Mouse (Mus musculus) kidney, adult 8-10 months (tissue): ENCODE measurements at regions not wholly inside any gene's neighbourhood (a gene's known extent, or its start where the extent isn't known, plus 50 kb on each side); places are given as distances from the start of the nearest gene placed in this dataset.
"Not testable (repeated sequence)": the region's sequence is repeated elsewhere in the genome, so short reads cannot be mapped to it uniquely, and the experiment has no call there.

Experiments used
- DNase-seq, 2 experiments: peaks; one replicate each; pipeline ENCODE4 v3.0.0; 2022

DNA sequence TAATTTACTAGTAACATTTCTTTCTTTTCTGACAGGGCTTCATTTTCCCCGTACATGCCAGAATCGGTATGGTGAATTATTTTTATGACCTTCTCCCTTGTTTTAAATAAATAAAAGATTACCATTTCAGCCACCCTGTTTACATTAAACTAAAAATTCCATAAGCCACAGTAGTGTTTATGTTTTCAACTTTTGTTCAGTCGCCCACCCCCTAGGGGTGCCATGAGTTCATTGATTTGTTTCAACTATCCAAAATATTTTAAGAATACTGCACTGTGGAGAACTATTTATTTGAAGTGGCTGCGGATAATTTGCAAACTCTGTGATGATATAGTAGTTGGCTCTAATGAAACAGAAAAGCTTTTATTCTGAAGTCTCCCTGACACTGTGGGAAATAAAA lies 132.9 kb downstream of the Tfec start:
- DNase-seq, result no peak

DNA sequence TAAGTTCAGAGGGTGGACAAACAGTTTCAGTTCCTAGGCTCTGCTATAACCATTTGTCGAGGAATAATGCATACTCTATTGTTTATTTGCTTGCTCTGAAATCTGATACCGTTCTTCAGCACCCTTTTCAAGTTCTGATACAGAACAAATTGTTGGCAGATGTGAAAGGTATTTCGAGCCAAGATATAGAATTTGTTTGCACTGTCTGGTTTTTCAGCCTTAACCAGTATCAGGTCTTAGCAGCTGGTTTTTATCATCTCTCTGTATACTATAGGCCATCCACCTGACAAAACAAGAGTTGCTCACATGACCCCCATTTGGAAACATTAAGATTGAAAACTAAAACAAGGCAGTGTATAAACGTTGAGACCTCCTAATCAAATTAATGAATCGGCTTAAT lies 133.5 kb downstream of the Tfec start:
- no peak for DNase-seq

DNA sequence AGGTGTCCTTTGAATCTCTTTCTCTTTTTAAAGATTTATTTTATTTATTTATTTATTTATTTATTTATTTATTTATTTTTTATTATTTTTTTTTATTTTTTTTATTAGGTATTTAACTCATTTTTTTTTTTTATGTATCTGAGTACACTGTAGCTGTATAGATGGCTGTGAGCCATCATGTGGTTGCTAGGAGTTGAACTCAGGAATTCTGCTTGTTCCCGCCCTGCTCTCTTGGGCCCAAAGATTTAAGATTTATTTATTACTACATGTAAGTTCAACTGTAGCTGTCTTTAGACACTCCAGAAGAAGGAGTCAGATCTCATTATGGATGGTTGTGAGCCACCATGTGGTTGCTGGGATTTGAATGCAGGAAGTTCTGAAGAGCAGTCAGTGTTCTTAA lies 143.2 kb downstream of the Tfec start:
- DNase-seq, result not testable (repeated sequence)

DNA sequence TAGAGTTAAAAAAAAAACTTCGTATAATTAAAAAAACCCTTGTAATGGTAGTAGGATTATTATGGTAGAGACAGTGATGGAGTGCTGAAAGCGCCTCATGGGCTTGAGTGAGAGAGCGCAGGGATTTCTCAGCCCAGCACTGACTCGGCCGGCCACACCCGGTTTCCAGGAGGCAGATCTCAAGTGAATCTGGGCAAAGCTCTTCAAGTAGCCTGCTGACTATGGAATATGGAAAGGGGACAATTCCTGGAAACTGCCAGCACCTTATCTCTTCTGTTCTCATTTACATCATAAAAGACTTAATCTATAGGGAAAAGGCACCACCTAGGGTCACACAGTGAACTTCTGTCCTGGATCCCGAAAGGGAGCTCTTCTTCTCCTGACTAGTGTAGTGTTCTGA lies 165.1 kb downstream of the Tfec start:
- DNase-seq, result no peak

DNA sequence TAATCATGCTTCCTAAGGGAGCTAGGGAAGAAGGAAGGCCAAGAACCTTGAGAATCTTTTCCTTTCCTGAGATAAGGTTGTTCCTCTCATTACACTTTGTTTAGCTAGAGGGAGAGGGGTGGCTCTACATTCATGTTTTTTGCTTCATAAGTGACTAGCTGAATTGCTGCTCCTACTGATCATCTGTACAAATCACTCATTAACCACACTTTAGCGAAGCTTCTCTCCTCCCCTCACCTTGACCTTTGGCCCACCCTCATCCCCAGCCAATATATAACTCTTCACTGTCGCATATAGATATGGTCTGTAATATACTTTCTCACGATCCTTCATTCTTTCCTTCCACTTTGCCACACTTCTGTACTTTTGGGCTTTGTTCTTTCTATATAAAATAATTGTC lies 166.1 kb downstream of the Tfec start:
- DNase-seq, result no peak

DNA sequence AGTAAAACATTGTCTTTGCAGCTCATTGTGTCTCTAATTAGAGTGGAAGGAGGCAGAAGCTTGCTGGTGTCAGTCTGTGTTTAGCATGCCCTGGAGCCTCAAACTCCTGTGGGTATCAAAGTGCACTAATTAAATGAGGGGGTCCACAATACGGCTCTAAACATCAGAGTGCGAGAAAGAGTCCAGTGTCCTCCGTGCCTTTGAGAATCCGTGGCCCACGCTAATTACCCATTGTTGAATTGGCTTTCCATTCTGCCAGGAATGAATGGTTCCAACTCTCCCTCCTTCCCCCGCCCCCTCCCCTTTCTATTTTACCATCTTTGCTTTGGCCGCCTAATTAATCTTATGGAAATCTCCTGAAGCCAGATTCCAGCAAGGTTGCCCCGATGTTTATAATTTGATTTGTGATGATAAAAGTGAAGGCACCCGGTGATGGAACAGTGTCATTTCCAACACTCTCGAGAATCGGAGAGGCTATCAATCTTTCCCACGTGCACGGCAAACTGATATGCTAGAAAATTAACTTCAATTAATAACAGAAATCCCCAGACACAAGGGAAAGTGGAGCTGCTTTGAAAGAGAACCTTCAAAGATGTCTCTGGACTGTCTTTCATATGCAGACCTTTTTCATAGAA lies 170.9 kb downstream of the Tfec start:
- DNase-seq, result no peak

DNA sequence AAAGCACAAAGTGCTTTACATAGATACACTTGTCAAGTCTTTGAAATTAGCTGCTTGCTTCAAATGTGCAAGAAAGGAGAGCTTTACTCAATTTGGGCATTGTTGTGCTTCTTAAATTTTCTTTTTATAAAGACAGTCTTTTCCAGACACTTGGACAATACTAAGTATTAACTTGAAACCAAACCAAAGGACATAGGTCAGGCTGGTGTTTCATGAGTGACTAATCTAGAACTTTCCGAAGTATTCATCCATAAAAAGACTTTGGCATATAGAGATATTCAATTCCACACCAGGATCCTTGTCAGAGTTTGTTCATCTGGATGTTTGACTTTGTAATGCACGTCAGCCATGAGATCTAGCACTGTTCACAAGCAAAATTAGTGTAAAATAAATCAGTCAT lies 173.0 kb downstream of the Tfec start:
- DNase-seq, result peak in 1 of 2 experiments; percentile 1

DNA sequence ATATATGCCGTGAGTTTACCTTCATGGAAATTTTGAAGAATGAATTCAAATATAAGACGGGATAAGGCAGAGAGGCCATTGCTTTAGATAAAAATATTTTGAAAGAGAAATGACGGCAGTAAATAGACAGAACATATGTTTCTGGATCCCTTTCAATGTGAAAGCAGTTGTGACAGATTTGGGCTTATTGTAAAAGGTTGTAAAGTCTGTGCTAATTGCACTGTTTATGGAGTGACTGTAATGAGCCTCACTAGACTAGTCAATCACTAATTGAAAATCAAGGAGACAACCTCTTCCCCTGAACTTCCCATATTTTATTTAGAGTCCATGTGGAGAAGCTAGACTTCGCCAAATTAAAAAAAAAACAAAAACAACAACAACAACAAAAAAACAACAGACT lies 193.7 kb downstream of the Tfec start:
- DNase-seq, result no peak

DNA sequence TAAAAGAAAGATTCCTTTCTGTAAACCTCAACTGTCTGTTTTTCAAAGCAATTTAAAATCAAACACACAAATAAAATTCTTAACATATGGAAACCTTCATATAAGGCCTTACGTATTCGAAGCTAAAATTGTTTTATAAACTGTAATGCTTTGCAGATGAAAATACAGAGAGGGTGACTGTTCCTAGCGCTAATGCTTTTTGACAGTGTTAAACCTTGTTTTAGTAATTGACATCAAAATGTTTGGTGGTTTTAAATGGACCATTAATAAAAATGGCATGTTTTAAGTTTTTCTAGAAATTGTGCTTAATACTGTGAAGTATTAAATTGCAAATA lies 194.9 kb downstream of the Tfec start:
- no peak for DNase-seq

DNA sequence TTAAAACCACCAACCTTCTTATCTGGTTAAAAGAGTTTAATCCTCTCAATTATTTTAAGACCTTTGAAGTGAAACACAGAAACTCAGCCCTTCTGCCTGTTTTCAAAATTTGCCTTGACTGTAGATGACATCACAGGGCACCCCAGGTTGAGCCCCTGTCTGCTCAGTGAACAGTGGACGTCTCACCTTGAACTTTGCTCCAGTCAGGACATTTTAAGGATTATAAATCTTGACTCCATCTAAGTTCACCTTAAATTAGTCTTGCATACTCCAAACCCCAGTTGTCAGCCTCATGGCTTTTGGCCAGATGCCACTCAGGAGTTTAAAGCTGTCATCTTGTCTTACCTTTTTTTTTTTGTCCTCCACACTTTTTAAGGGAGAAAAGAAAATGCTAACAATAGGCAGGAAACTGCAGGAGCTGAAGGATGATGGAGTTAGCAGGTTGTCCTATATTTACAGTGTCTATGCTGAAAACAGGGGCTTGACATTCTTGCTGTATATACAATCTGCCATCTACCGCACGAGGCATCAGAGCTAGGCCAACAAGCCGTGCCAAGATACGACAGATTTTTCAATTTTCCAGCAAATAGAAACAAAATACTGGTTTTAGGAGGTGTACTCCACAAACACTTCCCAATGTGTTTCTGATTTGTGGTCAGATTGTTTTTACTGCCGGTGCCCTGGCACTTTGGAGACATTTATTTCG lies 195.4 kb downstream of the Tfec start:
- DNase-seq, result no peak

DNA sequence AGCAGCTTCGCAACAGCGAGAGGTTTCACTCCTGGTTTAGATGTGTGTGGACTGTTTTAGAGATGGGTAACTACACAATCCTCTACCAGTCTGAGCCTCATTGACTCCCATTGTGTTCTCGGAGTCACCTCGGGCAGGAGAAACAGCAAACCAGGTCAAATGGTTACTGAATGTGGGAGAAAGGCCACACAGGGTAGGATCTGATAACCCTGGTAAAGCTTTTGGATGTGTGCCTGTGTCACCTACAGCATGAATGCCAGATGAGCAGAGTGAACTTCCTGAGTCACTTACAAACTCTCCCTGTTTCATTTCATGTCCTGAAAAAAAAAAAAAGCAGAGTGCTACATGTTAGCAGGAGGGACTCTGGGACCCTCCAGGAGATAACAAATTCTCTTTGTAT lies 201.0 kb downstream of the Tfec start:
- no peak for DNase-seq

DNA sequence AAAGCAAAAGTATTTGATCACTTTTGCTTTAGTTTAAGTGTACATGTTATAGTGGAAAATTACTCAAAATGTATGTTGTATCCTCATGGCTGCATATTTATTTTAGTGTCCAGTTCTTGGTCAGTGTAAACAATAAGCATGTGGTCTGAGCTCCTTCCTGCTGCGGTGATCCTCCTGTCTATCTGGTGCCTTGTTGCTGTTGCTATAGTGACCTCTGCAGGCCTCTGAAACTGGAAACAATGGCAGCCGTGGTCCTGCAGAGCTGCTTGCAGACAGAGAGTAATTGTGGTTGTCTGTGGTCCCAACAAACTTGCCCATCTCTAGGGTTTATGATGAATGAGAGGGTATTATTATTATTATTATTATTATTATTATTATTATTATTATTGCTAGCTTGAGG lies 230.2 kb downstream of the Tfec start:
- peak in 1 of 2 experiments; percentile 2 for DNase-seq

DNA sequence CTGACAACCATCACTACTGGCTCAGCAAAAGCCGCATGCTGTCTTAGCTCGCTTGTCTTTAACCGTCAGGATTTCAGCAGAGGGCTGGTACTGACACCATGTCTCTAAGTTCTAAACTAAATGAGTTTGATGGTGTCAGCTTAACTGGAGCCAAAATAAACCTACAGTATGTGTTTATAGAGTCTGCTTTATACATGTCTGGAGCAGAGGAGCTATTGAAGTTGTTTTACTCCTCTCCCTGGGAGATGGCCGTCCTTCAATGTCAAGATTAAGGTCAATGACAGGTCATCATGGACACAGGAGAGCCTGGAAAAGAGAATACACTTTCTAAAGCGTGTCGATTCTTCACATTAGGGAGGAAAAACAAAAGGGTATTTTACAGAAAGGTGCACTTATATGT lies 231.0 kb downstream of the Tfec start:
- DNase-seq, result no peak

DNA sequence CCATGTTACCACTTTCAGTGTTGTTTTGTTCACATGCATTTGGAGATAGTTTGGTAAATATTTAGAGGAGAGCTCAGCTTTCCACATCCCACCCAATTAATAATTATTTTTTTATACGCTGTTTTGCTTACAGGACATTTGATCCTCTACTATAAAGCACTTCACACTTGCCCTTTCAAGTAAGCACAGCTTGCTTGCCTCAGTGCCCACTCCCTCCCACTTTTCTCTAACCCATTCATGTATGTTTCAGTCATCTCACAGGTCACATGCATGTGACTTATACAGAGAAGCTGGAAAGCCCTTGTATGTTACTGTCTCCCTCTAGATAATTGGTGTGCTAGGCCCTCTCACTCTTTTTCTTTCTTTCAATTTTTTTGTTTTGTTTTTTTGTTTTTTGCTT lies 252.0 kb downstream of the Tfec start:
- DNase-seq, result no peak

DNA sequence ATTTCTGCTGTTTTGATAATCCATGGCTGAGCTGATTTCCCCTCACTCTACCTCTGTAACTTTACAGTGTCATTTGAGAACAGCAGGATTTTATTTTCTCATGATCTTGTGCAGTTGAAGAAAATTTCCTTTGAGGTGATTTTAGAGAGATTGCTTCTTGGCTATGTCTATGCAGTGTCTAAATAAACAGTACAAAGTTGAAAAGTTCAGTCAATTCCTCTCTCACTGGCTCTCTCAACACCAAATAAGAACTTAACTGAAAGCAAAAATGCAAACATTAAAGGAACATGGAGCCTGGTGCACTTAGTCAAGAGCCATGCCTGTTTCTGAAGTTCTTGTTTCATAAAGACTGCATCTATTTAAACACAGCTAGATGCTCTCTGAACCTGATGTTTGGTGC lies 254.7 kb downstream of the Tfec start:
- no peak for DNase-seq

DNA sequence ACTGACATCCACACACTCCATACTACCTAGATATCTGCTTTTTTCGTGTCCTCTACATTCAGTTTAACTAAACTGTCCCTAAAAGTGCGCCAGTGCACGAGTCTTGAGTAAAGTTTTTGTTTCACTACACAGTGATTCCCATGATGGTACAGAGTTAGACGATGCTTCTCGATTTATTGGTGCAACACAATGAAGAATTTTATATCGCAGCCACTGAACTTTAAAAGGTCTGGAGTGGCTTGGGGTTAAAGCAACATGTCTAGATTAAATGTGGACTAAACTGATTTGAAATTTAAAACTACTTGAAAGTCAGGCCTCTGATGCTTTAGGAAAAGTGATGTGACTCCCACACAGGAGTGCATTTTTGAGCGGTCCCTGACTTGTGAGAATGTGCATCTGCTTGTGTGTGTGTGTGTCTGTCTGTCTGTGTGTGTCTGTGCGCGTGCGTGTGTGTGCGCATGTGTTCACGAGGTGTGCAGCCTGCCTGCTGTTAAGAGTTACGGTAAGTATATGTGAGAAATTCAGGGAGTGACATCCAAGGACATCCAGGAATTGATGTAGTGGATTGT lies 261.4 kb downstream of the Tfec start:
- no peak for DNase-seq

DNA sequence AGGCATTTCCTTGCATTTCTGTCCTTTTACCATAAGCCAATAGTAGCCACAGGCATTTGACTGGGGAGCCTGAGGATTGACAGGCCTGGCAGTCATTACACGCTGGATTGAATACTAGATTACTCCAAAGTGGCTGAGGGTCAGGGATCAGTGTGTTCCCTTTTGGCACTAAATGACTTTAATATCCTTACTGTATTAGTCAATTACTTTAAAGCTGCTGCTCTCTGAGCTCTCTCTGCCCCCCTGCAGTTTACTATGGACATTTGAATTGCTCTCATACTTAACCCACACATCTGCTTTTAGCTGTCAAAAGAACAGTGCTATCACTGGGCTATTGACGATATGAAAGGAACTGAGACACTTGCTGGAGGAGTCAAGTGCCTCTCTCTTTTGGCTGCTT lies 262.1 kb downstream of the Tfec start:
- no peak for DNase-seq

DNA sequence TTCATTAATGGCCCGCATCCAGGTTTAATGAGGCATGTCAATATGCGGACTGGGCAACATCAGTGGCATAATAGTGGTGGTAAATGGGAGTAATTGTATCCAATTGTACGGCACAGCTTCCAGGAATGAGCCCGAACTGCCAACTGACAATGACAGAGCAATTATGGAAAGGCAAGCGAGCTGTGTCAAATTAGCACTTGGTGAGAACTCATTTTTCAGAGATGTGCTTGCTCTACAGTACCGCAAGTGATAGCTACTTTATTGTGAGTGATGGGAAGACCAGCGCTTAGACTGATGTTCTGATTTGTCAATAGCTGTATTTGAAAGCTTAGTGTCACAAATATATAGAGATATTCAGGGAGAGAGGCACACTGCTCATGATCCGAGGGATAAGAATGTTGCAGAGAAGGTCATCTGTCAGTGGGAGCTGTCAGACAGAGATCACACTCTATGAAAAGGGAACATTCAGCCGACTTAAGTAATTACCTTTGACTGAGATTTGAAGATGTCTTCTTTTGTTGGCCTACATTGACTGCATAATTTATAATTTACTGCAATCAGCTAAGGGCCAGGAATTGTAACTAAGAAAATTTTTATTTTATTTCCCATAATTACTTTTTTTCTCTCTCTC lies 290.7 kb downstream of the Tfec start:
- DNase-seq, result no peak

DNA sequence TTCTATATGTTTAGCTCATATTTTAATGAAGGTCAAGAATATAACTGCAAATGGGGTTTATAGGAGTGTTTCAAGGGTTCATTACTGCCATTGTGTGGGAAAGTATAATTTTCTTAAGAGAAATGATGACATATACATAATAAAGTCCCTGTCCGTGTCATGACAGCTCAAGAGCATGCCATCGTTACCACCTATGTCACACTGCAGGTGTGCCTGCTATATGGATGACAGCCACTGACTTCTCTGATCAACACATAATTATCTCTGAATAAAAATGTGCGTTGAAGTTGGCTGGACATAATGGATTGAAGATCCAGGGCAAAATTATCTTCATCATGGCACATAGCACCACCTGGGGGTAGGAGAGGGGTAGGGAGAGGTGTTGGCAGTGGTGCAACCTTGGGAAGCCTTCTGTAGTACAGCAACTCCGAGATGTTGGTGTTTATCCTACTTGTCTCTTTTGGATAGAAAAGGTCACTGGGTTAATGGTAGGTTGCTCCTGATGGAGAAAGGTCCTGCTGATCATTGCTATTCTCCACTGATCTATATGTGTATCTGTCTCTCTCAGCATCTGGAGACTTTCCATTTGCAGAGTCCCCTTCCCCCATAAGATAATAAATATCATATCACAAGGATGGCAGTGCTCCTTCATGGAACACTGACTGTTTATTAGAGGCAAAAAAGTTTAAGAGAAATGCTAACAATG lies 291.4 kb downstream of the Tfec start:
- no peak for DNase-seq

DNA sequence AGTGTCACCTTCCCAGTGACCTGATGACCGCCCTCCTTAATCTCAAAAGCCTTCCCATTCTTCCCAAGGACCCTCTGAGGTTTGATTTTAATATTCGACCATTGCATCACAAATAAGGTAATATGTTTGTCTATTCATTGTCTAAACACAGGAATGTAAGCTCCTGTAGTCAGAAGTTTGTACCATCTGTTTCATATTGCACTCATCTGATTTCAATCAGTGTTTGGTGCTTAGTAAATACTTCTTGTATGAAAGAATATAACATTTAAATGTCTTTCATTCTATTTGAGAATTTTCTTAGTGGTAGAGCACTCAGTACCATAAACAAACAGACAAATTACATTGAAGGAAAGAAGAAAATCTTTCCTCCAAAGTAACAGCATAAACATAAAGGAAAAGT lies 305.8 kb downstream of the Tfec start:
- no peak for DNase-seq

DNA sequence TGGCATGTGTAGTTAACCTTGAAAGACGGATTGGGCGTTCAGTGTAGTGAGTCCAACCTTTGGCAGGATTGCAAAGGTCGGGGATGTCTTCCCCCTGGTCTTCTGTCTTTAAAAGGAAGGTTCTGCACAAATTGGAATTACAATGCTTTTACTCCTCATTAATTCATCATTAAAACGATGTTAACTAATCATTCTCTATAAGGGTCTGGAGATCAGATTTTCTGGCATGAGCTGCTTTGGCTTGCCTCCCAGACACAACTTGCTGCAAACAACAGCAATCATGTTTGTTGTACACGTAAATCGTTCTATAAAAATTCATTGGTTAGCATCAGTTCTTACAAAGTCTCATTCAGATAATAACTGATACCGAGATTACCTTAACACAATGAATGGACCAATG lies 315.9 kb downstream of the Tfec start:
- no peak for DNase-seq

DNA sequence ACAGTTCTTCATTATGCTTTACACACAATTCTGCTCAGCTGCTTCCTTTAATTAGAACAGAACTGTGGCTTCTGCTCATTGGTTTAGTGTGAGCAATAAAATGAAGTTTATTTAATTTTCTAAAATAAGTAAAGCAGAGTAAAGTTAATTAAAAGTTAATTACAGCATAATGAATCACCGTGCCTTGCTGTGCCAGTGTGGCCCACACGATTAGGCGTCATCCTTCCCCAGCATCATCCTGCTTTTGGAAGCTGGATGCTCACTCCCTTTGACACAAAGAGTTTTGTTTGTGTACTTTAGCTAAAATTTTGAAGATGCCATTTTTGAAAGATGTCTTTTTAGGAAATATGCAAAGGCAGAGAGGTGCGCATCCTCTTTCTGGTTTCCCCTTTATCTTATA lies 316.4 kb downstream of the Tfec start:
- DNase-seq, result no peak

DNA sequence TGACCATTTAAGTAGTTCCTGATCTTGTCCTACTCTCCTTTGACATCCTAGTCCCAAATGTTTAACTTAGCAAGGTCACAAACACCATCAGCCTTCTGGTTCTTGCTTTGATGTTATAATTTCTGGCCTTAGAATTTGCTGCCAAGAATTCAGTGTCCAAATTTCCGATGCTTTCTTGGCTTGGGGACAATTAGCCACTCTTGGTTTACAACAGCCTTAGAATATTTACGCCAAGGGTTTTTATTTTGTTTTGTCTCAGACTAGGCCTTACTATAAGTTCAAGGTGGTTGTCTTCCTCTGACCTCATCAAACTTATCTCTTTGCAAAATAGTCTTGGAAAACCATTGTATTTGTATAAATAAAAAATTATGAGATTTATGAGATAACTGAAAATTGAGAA lies 322.4 kb downstream of the Tfec start:
- no peak for DNase-seq

DNA sequence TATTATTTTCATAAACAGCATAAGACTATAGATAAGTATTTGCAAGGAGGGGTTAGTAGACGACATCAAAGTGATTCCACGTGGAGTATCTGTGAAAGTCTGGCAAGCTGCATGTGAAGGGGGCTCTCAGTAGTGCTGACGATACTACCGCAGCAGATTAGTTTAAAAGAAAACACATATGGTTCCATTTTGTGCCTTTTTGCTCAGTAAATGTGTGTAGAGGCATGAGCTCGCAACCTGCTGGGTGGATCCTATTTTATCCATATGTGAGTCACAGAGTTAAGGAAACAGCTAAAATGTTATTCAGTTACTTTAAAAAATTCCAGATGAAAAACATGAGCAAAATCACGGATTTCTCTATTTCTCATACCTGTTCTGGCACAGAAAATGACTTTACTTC lies 325.4 kb downstream of the Tfec start:
- DNase-seq, result no peak
